Mouse (Mus musculus) bone marrow, adult 2 months (tissue): ENCODE results near the gene Bub1b. TPM values are rescaled to one million over a fixed set of nuclear protein-coding genes. Genes with fewer than 3 reads are reported as not detected.

ENCODE experiments used
- H3K27ac ChIP-seq: fragments of 200-500 bp; 2 replicates; pipeline ENCODE4 v1.5.1; 2012; ENCODE audit warnings: low read depth, mild to moderate bottlenecking, control low read depth, inconsistent platforms, low read length; ENCODE audit not compliant: control insufficient read depth, poor library complexity, insufficient read depth
- H3K4me1 ChIP-seq: fragments of 200-500 bp; 2 replicates; pipeline ENCODE4 v1.6.1; 2011; ENCODE audit warnings: low read length; ENCODE audit not compliant: control insufficient read depth, insufficient read depth
- H3K4me3 ChIP-seq: fragments of 200-500 bp; replicated peaks from 2 replicates; pipeline ENCODE3; 2011; ENCODE audit warnings: mild to moderate bottlenecking, low read depth, low read length, control low read depth; ENCODE audit not compliant: control insufficient read depth
- CTCF ChIP-seq: fragments of 200-500 bp; IDR thresholded peaks from 2 replicates; pipeline ENCODE4 v1.5.1; 2011; ENCODE audit warnings: low read length, control low read depth; ENCODE audit not compliant: control insufficient read depth, insufficient read depth
- POLR2A ChIP-seq: fragments of 200-500 bp; IDR thresholded peaks from 2 replicates; pipeline ENCODE4 v1.6.1; 2011; ENCODE audit warnings: low read depth, mild to moderate bottlenecking, control low read depth, low read length, borderline replicate concordance; ENCODE audit not compliant: control insufficient read depth
- WGBS: fragments of 180-500 bp; shearing (Covaris S2); methylation state at CpG from one replicate; pipeline ENCODE4 v1.1.7; 2018; 5-methylcytosine and 5-hydroxymethylcytosine counted together
- polyA plus RNA-seq: library from polyadenylated mRNA; stranded (reverse); fragments of >200 nt; gene quantifications from 2 replicates; pipeline ENCODE4 v1.2.4, GENCODE M21; 2011; ENCODE audit warnings: low replicate concordance; ENCODE audit not compliant: missing spikeins, insufficient read depth, insufficient read length

The Bub1b gene
- polyA plus RNA-seq, 1 experiment, result 44.1 TPM

- H3K4me1 ChIP-seq, result peaks cover 6% of the 10 kb centered on the region
- H3K4me3 ChIP-seq, result no peak overlapping the region
- TF ChIP-seq POLR2A (no peak), CTCF (no peak)
- WGBS, result 78% methylated on average over 18 of the region's 18 CpGs
- no peak overlapping the region; the same call in 1 of the 2 replicates for H3K27ac ChIP-seq
These were observed 3.7 kb downstream of the Bub1b start for GRCm38 (mm10) chr2:118601599-118602263.

GRCm38 (mm10) chr2:118604091-118604490 lies 6.1 kb downstream of the Bub1b start:
- peaks cover 6% of the 10 kb centered on the region for H3K4me1 ChIP-seq
- no peak overlapping the region for H3K27ac ChIP-seq
- no peak for TF ChIP-seq CTCF
- TF ChIP-seq POLR2A, result no peak
- 79% methylated on average over 6 of the region's 6 CpGs for WGBS
- no peak overlapping the region for H3K4me3 ChIP-seq

GRCm38 (mm10) chr2:118606032-118606431 lies 8.0 kb downstream of the Bub1b start:
- no peak overlapping the region for H3K4me3 ChIP-seq
- peak; percentile 73 for TF ChIP-seq CTCF
- no peak for TF ChIP-seq POLR2A
- 75% methylated on average over 2 of the region's 2 CpGs for WGBS
- H3K27ac ChIP-seq, result no peak overlapping the region
- peaks cover 2% of the 10 kb centered on the region; the same call in 1 of the 2 replicates for H3K4me1 ChIP-seq

GRCm38 (mm10) chr2:118606976-118607375 lies 9.0 kb downstream of the Bub1b start:
- no peak overlapping the region for H3K27ac ChIP-seq
- TF ChIP-seq CTCF (no peak), POLR2A (no peak)
- peaks cover 1% of the 10 kb centered on the region; the same call in 1 of the 2 replicates for H3K4me1 ChIP-seq
- WGBS, result 88% methylated on average over 5 of the region's 5 CpGs
- no peak overlapping the region for H3K4me3 ChIP-seq

- TF ChIP-seq POLR2A, result no peak
- no peak for TF ChIP-seq CTCF
- 83% methylated on average over 5 of the region's 5 CpGs for WGBS
- H3K4me1 ChIP-seq, result no peaks in the 10 kb centered on the region
- no peak overlapping the region for H3K27ac ChIP-seq
- no peak overlapping the region for H3K4me3 ChIP-seq
These were observed 20.0 kb downstream of the Bub1b start for GRCm38 (mm10) chr2:118618013-118618412.

GRCm38 (mm10) chr2:118620101-118620500 lies 22.1 kb downstream of the Bub1b start:
- no peaks in the 10 kb centered on the region for H3K4me1 ChIP-seq
- no peak overlapping the region for H3K4me3 ChIP-seq
- WGBS, result 89% methylated on average over 2 of the region's 2 CpGs
- H3K27ac ChIP-seq, result no peak overlapping the region
- TF ChIP-seq POLR2A (no peak), CTCF (no peak)

- no peaks in the 10 kb centered on the region for H3K4me1 ChIP-seq
- H3K4me3 ChIP-seq, result no peak overlapping the region
- no peak overlapping the region for H3K27ac ChIP-seq
- TF ChIP-seq POLR2A, result no peak
- no peak for TF ChIP-seq CTCF
- 79% methylated on average over 8 of the region's 8 CpGs for WGBS
These were observed 22.6 kb downstream of the Bub1b start for GRCm38 (mm10) chr2:118620608-118621007.

- no peak for TF ChIP-seq CTCF
- TF ChIP-seq POLR2A, result no peak
- 97% methylated on average over 6 of the region's 6 CpGs for WGBS
- H3K4me3 ChIP-seq, result no peak overlapping the region
- H3K27ac ChIP-seq, result no peak overlapping the region
- H3K4me1 ChIP-seq, result no peaks in the 10 kb centered on the region
These were observed 31.3 kb downstream of the Bub1b start for GRCm38 (mm10) chr2:118629276-118629675.
